Mouse (Mus musculus) liver, embryonic 11.5 days (tissue): Measurements from ENCODE around the gene Prmt3. TPM values are rescaled to one million over a fixed set of nuclear protein-coding genes. Genes with fewer than 3 reads are reported as not detected.

Experiments
- ATAC-seq: fragments of 200-750 bp; cut with Nextera tagmentation; replicated peaks from 2 replicates; pipeline ENCODE4 v1.8.0; 2017; ENCODE audit warnings: moderate number of reproducible peaks, mild to moderate bottlenecking, moderate TSS enrichment, moderate library complexity; ENCODE audit not compliant: low FRiP score
- DNase-seq: peaks from one replicate; pipeline ENCODE4 v3.0.0-alpha.2; 2017; ENCODE audit warnings: low spot score
- H3K27ac ChIP-seq: fragments of 300-500 bp; sonication (generic); 2 replicates; pipeline ENCODE4 v1.5.1; 2014; ENCODE audit warnings: mild to moderate bottlenecking, low read depth, low read length, control low read depth
- H3K27me3 ChIP-seq: fragments of 300-500 bp; sonication (generic); replicated peaks from 2 replicates; pipeline ENCODE4 v1.6.1; 2014; ENCODE audit warnings: low read length, mixed read lengths; ENCODE audit not compliant: control insufficient read depth, insufficient read depth
- H3K36me3 ChIP-seq: fragments of 300-500 bp; sonication (generic); 2 replicates; pipeline ENCODE4 v1.6.1; 2014; ENCODE audit warnings: mild to moderate bottlenecking, low read length, moderate library complexity, mixed read lengths; ENCODE audit not compliant: control insufficient read depth, insufficient read depth
- H3K4me1 ChIP-seq: fragments of 300-500 bp; sonication (generic); replicated peaks from 2 replicates; pipeline ENCODE4 v1.6.1; 2014; ENCODE audit warnings: low read length, mixed read lengths; ENCODE audit not compliant: control insufficient read depth, insufficient read depth
- H3K4me2 ChIP-seq: fragments of 300-500 bp; sonication (generic); 2 replicates; pipeline ENCODE4 v1.6.1; 2014; ENCODE audit warnings: mild to moderate bottlenecking, control low read depth, moderate library complexity
- H3K4me3 ChIP-seq: fragments of 300-500 bp; sonication (generic); 2 replicates; pipeline ENCODE4 v1.5.1; 2014; ENCODE audit warnings: low read depth, low read length, control low read depth
- H3K9ac ChIP-seq: fragments of 300-500 bp; sonication (generic); 2 replicates; pipeline ENCODE4 v1.6.1; 2014; ENCODE audit warnings: low read depth, low read length, control low read depth
- H3K9me3 ChIP-seq: fragments of 300-500 bp; sonication (generic); 2 replicates; pipeline ENCODE4 v1.6.1; 2016; ENCODE audit warnings: low read length, inconsistent platforms, mixed read lengths; ENCODE audit not compliant: control insufficient read depth
- WGBS: fragments of 180-500 bp; shearing (Covaris S2); extraction: QIAGEN DNeasy Blood & Tissue Kit; methylation state at CpG from one replicate; pipeline ENCODE4 v1.1.7; 2014; 5-methylcytosine and 5-hydroxymethylcytosine counted together
- polyA plus RNA-seq: library from polyadenylated mRNA; unstranded; fragments of >200 nt; fragmentation: Nextera tagmentation; extraction: Ambion mirVana; gene quantifications from 2 replicates; pipeline ENCODE4 v1.2.1, GENCODE M21; 2014

Gene Prmt3
- polyA plus RNA-seq, 1 experiment from 2014 or later = 65.0 TPM

GRCm38 (mm10) chr7:49783017-49783416 lies 4.9 kb downstream of the Prmt3 start:
- no peak overlapping the region for H3K9ac ChIP-seq
- H3K4me3 ChIP-seq = no peak overlapping the region
- H3K4me1 ChIP-seq = peaks cover 13% of the 10 kb centered on the region
- 89% methylated on average over 2 of the region's 2 CpGs for WGBS
- H3K36me3 ChIP-seq = peaks cover 21% of the 10 kb centered on the region
- no peaks in the 10 kb centered on the region for H3K27me3 ChIP-seq
- no peaks in the 10 kb centered on the region for H3K9me3 ChIP-seq
- ATAC-seq = no peak
- DNase-seq = no peak
- H3K27ac ChIP-seq = no peak overlapping the region
- no peak overlapping the region for H3K4me2 ChIP-seq

- ATAC-seq = no peak
- Histone ChIP-seq H3K9me3 (no peaks in the 10 kb centered on the region), H3K27me3 (no peaks in the 10 kb centered on the region), H3K36me3 (peaks cover 31% of the 10 kb centered on the region), H3K4me2 (no peak overlapping the region), H3K27ac (no peak overlapping the region), H3K9ac (no peak overlapping the region), H3K4me3 (no peak overlapping the region), H3K4me1 (peaks cover under 1% of the 10 kb centered on the region; the same call in 1 of the 2 replicates)
- 91% methylated on average over 7 of the region's 7 CpGs for WGBS
- DNase-seq = no peak
Measured at GRCm38 (mm10) chr7:49785141-49785540, 7.0 kb downstream of the Prmt3 start.

- Histone ChIP-seq H3K27ac (no peak overlapping the region), H3K27me3 (no peaks in the 10 kb centered on the region), H3K4me1 (no peaks in the 10 kb centered on the region), H3K9me3 (no peaks in the 10 kb centered on the region), H3K4me2 (no peak overlapping the region), H3K36me3 (peaks cover 29% of the 10 kb centered on the region), H3K9ac (no peak overlapping the region), H3K4me3 (no peak overlapping the region)
- DNase-seq (no peak), ATAC-seq (no peak)
- 65% methylated on average over 12 of the region's 12 CpGs for WGBS
Measured at GRCm38 (mm10) chr7:49786618-49787382, 8.7 kb downstream of the Prmt3 start.

GRCm38 (mm10) chr7:49787383-49787645 lies 9.2 kb downstream of the Prmt3 start:
- Histone ChIP-seq H3K27ac (no peak overlapping the region), H3K4me2 (no peak overlapping the region), H3K4me3 (no peak overlapping the region), H3K9ac (no peak overlapping the region), H3K4me1 (no peaks in the 10 kb centered on the region), H3K9me3 (no peaks in the 10 kb centered on the region), H3K36me3 (peaks cover 25% of the 10 kb centered on the region), H3K27me3 (no peaks in the 10 kb centered on the region)
- 93% methylated on average over 3 of the region's 3 CpGs for WGBS
- DNase-seq (no peak), ATAC-seq (no peak)

- Histone ChIP-seq H3K36me3 (peaks cover 19% of the 10 kb centered on the region), H3K27me3 (no peaks in the 10 kb centered on the region), H3K4me3 (no peak overlapping the region), H3K4me1 (no peaks in the 10 kb centered on the region), H3K9me3 (no peaks in the 10 kb centered on the region), H3K9ac (no peak overlapping the region), H3K4me2 (no peak overlapping the region), H3K27ac (no peak overlapping the region)
- no peak for ATAC-seq
- DNase-seq = no peak
- WGBS = 84% methylated on average over 2 of the region's 2 CpGs
Measured at GRCm38 (mm10) chr7:49794304-49794703, 16.2 kb downstream of the Prmt3 start.

GRCm38 (mm10) chr7:49797171-49797570 lies 19.0 kb downstream of the Prmt3 start:
- DNase-seq = no peak
- Histone ChIP-seq H3K4me3 (no peak overlapping the region), H3K36me3 (peaks cover 26% of the 10 kb centered on the region)

GRCm38 (mm10) chr7:49803511-49803910 lies 25.4 kb downstream of the Prmt3 start:
- Histone ChIP-seq H3K27me3 (no peaks in the 10 kb centered on the region), H3K36me3 (peaks cover 19% of the 10 kb centered on the region), H3K4me1 (peaks cover 13% of the 10 kb centered on the region; the same call in 1 of the 2 replicates), H3K9ac (no peak overlapping the region), H3K4me3 (no peak overlapping the region), H3K9me3 (no peaks in the 10 kb centered on the region), H3K27ac (no peak overlapping the region), H3K4me2 (no peak overlapping the region)
- DNase-seq = no peak
- 89% methylated on average over 6 of the region's 6 CpGs for WGBS
- ATAC-seq = no peak

More at GRCm38 (mm10) chr7:49797171-49797570, 19.0 kb downstream of the Prmt3 start:
- WGBS = 77% methylated on average over 1 of the region's 1 CpGs
- H3K4me2 ChIP-seq = no peak overlapping the region
- H3K9ac ChIP-seq = no peak overlapping the region
- H3K4me1 ChIP-seq = no peaks in the 10 kb centered on the region
- H3K9me3 ChIP-seq = no peaks in the 10 kb centered on the region
- H3K27me3 ChIP-seq = no peaks in the 10 kb centered on the region
- no peak overlapping the region for H3K27ac ChIP-seq
- no peak for ATAC-seq

GRCm38 (mm10) chr7:49804638-49805165 lies 26.6 kb downstream of the Prmt3 start:
- WGBS = 52% methylated on average over 5 of the region's 5 CpGs
- Histone ChIP-seq H3K4me3 (no peak overlapping the region), H3K36me3 (peaks cover 16% of the 10 kb centered on the region), H3K27me3 (no peaks in the 10 kb centered on the region), H3K9me3 (no peaks in the 10 kb centered on the region), H3K9ac (no peak overlapping the region), H3K4me1 (peaks cover 13% of the 10 kb centered on the region; the same call in 1 of the 2 replicates), H3K27ac (no peak overlapping the region), H3K4me2 (no peak overlapping the region)
- DNase-seq (no peak), ATAC-seq (peak; percentile 64)

GRCm38 (mm10) chr7:49805618-49806017 lies 27.5 kb downstream of the Prmt3 start:
- Histone ChIP-seq H3K9ac (no peak overlapping the region), H3K4me1 (peaks cover 13% of the 10 kb centered on the region; the same call in 1 of the 2 replicates), H3K36me3 (peaks cover 13% of the 10 kb centered on the region), H3K9me3 (no peaks in the 10 kb centered on the region), H3K4me3 (no peak overlapping the region), H3K27me3 (no peaks in the 10 kb centered on the region), H3K27ac (no peak overlapping the region), H3K4me2 (no peak overlapping the region)
- WGBS = 40% methylated on average over 3 of the region's 3 CpGs
- ATAC-seq (peak; percentile 70), DNase-seq (no peak)
